Mouse (Mus musculus): ENCODE measurements around the gene Tnks2. TPM values are rescaled to one million over a fixed set of nuclear protein-coding genes. Genes with fewer than 3 reads are reported as not detected.
"Not testable (repeated sequence)": the region's sequence is repeated elsewhere in the genome, so short reads cannot be mapped to it uniquely, and the experiment has no call there.

Tnks2 gene
- 100 to 1,000 TPM; 119 to 140 TPM for total RNA-seq (2021)
- long read RNA-seq, experiment 1, full-length matches to known transcripts, result 12 of 60 reads
- long read RNA-seq, experiment 1, partial matches to known transcripts, result 34 of 60 reads
- long read RNA-seq, experiment 1, other reads (novel, unspliced or antisense), result 14 of 60 reads
- long read RNA-seq, experiment 2, full-length matches to known transcripts, result 5 of 23 reads
- long read RNA-seq, experiment 2, partial matches to known transcripts, result 8 of 23 reads
- long read RNA-seq, experiment 2, other reads (novel, unspliced or antisense), result 10 of 23 reads

GRCm38 (mm10) chr19:36833788-36834531 lies at the start of gene Tnks2:
Gene Tnks2 (plus strand): TSS chr19:36834232.
- peak; percentile 99 for DNase-seq

- DNase-seq, result peak; percentile 66
Observed at GRCm38 (mm10) chr19:36789873-36790733, 43.9 kb upstream of the Tnks2 start.

DNA sequence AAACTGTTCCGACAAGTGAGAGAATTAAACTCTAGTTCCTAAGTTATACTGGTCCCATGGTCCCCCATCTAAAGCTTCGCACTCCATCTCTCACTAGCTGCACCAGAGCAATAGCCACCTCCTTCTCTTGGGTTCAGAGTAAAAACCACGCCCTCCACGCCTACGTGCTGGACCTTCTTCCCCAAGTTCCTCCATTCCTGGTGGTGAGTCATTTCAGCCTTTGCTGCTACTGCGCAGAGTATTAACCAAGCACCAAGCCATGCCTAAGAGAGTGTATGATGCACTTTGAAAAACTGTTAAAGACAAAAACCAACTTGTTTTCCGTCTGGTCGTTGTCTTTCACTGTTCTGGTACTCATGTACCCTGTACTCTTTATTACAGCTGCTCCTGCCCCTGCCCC lies 41.4 kb upstream of the Tnks2 start:
- no peak for DNase-seq

- no peak for DNase-seq
Observed at GRCm38 (mm10) chr19:36793450-36793849, 40.6 kb upstream of the Tnks2 start.

DNA sequence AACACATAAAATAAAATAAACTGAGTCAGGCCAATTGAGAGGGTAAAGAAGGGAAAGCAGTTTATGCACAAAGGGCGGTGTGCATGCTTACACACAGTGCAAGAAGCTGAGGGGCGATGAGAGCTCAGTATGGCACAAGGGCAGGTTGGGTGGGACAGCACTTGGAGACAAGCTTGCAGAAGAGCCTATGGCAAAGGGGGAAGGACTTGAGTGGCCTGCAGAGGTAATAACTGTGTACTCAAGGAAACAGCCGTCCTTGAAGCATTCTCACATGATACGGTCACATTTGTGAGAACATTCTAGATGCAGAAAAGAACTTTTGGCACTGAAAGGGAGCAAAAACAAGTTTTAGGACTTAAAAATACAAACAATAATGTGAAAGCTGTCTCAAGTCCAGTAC lies 40.0 kb upstream of the Tnks2 start:
- no peak for DNase-seq

- DNase-seq, result peak; percentile 33
Observed at GRCm38 (mm10) chr19:36795277-36795676, 38.8 kb upstream of the Tnks2 start.

- DNase-seq, result no peak
Observed at GRCm38 (mm10) chr19:36796931-36797330, 37.1 kb upstream of the Tnks2 start.

- DNase-seq, result no peak
Observed at GRCm38 (mm10) chr19:36800288-36800687, 33.7 kb upstream of the Tnks2 start.

- no peak for DNase-seq
Observed at GRCm38 (mm10) chr19:36801856-36802641, 32.0 kb upstream of the Tnks2 start.

DNA sequence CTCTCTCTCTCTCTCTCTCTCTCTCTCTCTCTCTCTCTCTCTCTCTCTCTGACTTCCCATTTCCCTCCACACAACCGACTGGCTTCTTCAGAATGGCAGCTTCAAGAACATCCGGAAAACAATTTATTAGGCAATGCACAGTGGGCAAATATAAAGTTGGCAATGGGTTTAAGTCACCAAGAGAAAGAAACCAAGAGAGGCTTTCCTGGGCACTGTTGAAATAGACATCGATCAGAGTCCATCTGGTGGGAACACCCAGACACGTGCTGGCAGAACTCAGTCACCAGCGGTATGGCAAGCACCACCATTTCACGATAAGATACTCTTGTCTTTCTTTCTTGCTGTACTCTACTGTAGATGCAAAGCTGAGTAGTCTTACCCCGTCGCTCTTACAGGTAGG lies 30.6 kb upstream of the Tnks2 start:
- no peak for DNase-seq

- DNase-seq, result no peak
Observed at GRCm38 (mm10) chr19:36806842-36807241, 27.2 kb upstream of the Tnks2 start.

DNA sequence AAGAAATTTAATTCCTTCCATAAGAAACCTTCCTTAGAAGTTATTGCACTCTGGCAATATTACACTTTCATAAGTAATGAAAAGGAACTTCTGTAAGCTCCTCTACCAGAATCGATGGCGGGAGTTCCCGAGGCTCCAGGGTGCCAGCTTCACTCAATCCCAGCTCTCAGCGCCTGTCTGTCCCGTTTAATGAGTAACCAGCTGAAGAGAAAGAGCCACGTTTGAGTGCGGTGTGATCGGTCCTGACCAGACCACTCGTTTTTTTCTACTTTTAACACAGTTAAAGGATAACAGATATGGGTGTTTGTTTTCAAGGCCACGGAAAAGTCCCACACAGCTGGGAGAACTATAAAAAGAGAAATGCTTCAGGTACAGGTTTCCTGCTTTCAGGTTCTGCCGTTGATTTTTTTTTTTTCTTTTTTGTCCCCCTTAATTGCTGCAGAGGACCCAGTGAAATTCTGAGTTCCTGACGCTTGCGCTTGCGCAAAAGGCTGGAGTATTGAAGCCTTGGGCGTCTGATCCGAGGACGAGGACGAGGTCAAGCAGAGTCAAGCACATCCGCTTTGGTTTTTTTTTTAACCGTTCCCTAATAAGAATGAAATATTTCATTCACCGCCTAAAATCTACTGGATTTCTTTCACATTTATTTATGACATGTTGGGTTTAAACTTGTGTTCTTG lies 25.5 kb upstream of the Tnks2 start:
- DNase-seq, result peak; percentile 67

DNA sequence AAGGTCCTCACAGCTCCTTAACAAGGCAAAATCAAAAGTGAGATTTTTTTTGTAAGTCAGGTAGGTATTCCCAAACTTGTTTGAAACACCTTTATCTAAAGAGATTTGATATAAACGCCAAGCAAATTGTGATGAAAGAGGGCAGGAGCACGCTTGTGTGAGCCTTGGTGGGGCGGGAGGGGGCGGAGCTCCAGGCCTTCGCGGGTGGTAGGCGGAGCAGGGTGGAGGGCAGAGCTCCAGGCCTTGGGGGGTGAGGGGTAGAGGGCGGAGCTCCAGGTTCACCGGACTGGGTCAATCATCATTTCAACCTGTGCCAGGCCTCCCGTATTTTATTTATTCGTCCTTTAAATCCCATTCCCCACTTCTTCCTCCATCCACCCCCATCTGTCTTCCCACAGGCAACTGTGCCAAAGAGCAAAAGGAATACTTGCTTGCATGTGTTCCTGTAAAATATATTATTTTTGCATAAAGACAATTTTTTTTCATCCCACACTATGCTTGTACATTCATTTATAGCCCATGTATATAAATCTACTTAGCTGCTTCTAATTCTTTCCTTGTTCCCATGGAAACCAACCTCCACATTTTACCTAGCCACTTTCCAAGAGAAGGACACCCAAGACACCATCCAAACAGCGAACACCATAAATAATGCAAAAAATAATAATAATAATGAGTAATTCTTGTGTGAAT lies 24.4 kb upstream of the Tnks2 start:
- peak; percentile 63 for DNase-seq

DNA sequence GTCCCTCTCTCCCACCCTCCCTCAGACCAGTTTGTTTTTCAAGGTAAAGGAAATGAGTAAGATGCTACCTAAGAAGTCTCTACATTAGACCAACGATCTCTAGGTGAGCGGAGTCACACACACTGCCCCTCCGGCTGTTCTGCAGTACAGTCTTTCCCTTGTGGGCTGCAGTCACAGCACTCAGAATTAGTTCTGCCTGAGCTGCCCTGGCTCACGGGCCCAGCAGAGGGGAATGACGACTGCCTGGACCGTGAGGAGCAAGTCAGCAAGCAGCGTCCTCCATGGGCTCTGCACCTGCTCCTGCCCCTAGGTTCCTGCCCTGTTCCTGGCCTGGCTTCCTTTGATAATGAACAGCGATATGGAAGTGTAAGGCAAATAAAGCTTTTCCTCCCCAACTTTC lies 22.0 kb upstream of the Tnks2 start:
- DNase-seq, result no peak

DNA sequence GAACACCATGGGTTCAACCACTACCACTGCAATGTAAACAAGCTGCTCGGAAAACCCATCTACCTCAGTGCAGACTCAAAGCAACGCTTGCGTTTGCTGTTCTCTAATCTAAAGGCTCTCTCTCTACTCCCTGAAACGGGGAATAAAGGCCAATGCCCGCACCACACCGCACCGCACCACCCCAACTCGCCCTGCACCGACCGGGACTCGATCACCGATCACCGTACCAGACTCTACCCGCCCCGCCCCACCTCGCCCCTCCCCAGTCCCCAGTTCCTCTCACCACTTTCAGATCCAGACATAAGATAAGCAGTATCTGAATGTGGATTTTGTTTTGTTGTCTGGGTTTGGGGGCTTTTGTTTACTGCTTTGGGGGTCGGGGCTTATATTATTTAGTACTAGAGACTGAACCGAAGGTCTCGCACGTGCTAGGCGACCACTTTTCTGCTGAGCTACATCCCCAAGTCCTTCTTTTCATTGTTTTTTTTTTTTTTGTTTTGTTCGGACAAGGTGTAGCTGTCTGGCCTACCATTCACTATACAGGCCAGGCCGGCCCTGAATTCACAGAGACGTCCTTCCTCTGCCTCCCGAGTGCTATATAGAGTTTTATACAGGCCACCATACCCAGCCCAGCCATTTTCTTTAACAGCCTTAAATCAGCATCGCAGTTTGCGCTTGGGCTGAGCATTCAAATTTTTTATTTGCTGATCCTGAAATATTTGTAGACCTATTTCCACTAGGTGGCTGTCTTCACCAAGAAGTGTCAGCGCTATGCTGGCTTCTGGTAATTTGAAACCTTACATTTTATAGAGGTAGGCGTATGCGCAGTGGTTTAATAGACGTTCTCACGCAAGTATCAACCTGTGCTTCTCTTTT lies 18.4 kb upstream of the Tnks2 start:
- DNase-seq, result peak; percentile 42

- peak; percentile 49 for DNase-seq
Observed at GRCm38 (mm10) chr19:36818141-36818885, 15.7 kb upstream of the Tnks2 start.

DNA sequence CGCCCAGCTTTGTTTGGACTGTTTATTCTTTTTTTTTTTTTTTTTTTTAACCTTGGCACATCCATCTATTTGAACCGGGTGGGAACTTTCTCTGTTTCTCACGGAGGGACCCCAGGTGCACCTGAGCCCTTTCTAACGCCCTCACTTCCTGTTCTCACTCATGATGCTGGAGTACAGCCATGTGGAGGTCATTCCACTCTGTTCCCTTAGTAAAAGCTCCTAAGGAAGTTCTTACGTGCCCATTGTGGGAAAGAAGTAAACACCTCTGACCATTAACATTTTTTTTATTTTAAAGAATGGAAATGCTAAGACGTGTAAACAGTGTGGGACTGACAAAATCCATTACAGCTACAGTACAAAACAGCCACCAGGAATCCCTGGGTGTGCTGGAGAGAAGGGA lies 14.8 kb upstream of the Tnks2 start:
- DNase-seq, result no peak

DNA sequence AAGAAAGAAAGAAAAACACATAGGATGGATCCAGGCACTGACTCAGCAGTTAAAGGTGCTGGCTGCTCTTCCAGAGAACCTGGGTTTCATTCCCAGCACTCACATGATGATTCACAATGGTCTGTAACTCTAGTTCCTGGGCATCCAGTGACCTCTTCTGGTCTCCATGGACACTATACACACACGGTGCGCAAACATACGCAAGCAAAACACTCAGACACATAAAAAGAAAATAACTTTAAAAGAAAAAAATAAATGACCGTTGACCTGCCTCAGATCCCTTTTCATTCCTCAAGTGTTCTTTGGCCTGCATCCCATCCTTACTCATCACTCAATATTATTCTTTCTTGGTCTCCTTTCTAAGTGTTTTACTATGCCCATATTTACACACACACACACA lies 13.6 kb upstream of the Tnks2 start:
- no peak for DNase-seq

DNA sequence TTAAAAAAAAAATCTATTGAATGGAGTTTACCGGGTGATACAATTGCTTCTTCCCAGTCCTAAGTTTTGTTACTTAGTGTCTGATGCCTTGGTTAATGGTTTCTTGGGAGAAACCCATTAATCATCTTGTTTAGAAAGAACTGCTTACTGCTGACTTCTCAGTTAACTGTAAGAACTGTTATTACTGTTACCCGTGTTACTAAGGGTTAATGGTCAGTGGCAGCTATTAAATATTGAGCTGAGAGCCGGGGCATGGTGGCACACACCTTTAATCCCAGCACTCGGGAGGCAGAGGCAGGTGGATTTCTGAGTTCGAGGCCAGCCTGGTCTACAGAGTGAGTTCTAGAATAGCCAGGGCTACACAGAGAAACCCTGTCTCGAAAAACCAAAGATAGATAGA lies 12.7 kb upstream of the Tnks2 start:
- DNase-seq, result not testable (repeated sequence)
